Mouse (Mus musculus) adrenal gland, postnatal 14 days (tissue): ENCODE measurements at regions not wholly inside any gene's neighbourhood (a gene's known extent, or its start where the extent isn't known, plus 50 kb on each side); places are given as distances from the start of the nearest gene placed in this dataset.

Experiments
- DNase-seq: peaks from one replicate; pipeline ENCODE4 v3.0.0; 2021; ENCODE audit warnings: mixed read lengths

- no peak for DNase-seq
Measured at GRCm38 (mm10) chr16:76183556-76183955, 161.5 kb upstream of the Samsn1 start.

- no peak for DNase-seq
Measured at GRCm38 (mm10) chr16:76183105-76183504, 161.0 kb upstream of the Samsn1 start.

- no peak for DNase-seq
Measured at GRCm38 (mm10) chr16:76181596-76181995, 159.5 kb upstream of the Samsn1 start.

GRCm38 (mm10) chr16:76167651-76168050 is 145.6 kb upstream of the Samsn1 start:
- no peak for DNase-seq

- no peak for DNase-seq
Measured at GRCm38 (mm10) chr16:76160879-76161278, 138.8 kb upstream of the Samsn1 start.

- DNase-seq = no peak
Measured at GRCm38 (mm10) chr16:76158585-76158984, 136.5 kb upstream of the Samsn1 start.

- no peak for DNase-seq
Measured at GRCm38 (mm10) chr16:76153766-76154525, 131.9 kb upstream of the Samsn1 start.

- DNase-seq = no peak
Measured at GRCm38 (mm10) chr16:76149581-76149980, 127.5 kb upstream of the Samsn1 start.

GRCm38 (mm10) chr16:76133892-76134291 is 111.8 kb upstream of the Samsn1 start:
- DNase-seq = no peak

- no peak for DNase-seq
Measured at GRCm38 (mm10) chr16:76130486-76130885, 108.4 kb upstream of the Samsn1 start.

- DNase-seq = peak; percentile 58
Measured at GRCm38 (mm10) chr16:76129982-76130381, 107.9 kb upstream of the Samsn1 start.

GRCm38 (mm10) chr16:76123021-76123384 is 100.9 kb upstream of the Samsn1 start:
- no peak for DNase-seq

- no peak for DNase-seq
Measured at GRCm38 (mm10) chr16:76122172-76123020, 100.3 kb upstream of the Samsn1 start.

- no peak for DNase-seq
Measured at GRCm38 (mm10) chr16:76120712-76121111, 98.6 kb upstream of the Samsn1 start.

GRCm38 (mm10) chr16:76110383-76110782 is 88.3 kb upstream of the Samsn1 start:
- no peak for DNase-seq

- no peak for DNase-seq
Measured at GRCm38 (mm10) chr16:76108464-76108863, 86.4 kb upstream of the Samsn1 start.

- no peak for DNase-seq
Measured at GRCm38 (mm10) chr16:76104673-76105072, 82.6 kb upstream of the Samsn1 start.

GRCm38 (mm10) chr16:76101773-76102172 is 79.7 kb upstream of the Samsn1 start:
- DNase-seq = no peak

GRCm38 (mm10) chr16:76097808-76098207 is 75.7 kb upstream of the Samsn1 start:
- no peak for DNase-seq

- no peak for DNase-seq
Measured at GRCm38 (mm10) chr16:76096363-76096762, 74.3 kb upstream of the Samsn1 start.

GRCm38 (mm10) chr16:76085363-76085762 is 63.3 kb upstream of the Samsn1 start:
- DNase-seq = no peak

GRCm38 (mm10) chr16:76082465-76082864 is 60.4 kb upstream of the Samsn1 start:
- DNase-seq = no peak

GRCm38 (mm10) chr16:76079761-76080502 is 57.9 kb upstream of the Samsn1 start:
- DNase-seq = no peak
